Mouse (Mus musculus) olfactory bulb, adult 2 months (tissue): ENCODE data around the gene Rnase10.

Experiments
- CTCF ChIP-seq: fragments of 200-500 bp; IDR thresholded peaks from 2 replicates; pipeline ENCODE4 v1.5.1; 2012; ENCODE audit warnings: low read depth, mild to moderate bottlenecking, low read length, moderate library complexity; ENCODE audit not compliant: insufficient read depth
- POLR2A ChIP-seq: fragments of 200-500 bp; IDR thresholded peaks from 2 replicates; pipeline ENCODE4 v1.6.1; 2012; ENCODE audit warnings: mild to moderate bottlenecking, low read depth, low read length, moderate library complexity; ENCODE audit not compliant: insufficient read depth

- TF ChIP-seq CTCF, result no peak
- no peak for TF ChIP-seq POLR2A
Observed at GRCm38 (mm10) chr14:50991037-50991436, 16.5 kb upstream of the Rnase10 start.
